Mouse (Mus musculus) liver, postnatal 0 days (tissue): ENCODE measurements around the gene Krtap1-4.

Source experiments
- CTCF ChIP-seq: sonication (generic); IDR thresholded peaks from 2 replicates; pipeline ENCODE4 v1.5.1; 2016; ENCODE audit warnings: antibody characterized with exemption, low read depth
- EP300 ChIP-seq: IDR thresholded peaks from 2 replicates; pipeline ENCODE4 v1.6.1; 2016; ENCODE audit warnings: antibody characterized with exemption, low read depth, mild to moderate bottlenecking

DNA sequence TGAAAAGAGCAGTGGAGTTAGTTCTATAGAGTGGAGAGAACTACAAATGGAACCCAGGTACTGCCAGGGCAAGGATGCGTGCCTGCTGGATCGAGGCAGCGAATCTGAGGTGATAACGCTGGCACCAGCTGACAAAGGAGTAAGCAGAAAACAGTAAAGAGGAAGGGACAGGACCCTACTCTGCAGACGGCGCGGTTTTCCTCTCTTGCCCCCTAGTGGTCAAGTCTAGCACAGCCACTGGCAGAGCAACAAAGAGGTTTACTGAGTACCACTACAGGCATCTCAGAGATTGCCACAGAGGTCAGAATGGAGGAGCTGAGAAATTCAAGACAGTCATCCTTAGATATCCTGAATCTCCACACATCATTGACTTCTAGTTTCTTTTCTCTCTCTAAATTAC lies 9.3 kb downstream of the Krtap1-4 start:
- TF ChIP-seq CTCF, result peak; percentile 84
- no peak for TF ChIP-seq EP300
